Mouse (Mus musculus) C2C12 (cell line): Measurements from ENCODE around the gene Bag3.

Experiments
- CEBPB ChIP-seq: IDR thresholded peaks from one replicate; pipeline ENCODE4 v1.6.1; 2011; ENCODE audit warnings: low read depth, mild to moderate bottlenecking, control low read depth, moderate library complexity
- CTCF ChIP-seq: IDR thresholded peaks from one replicate; pipeline ENCODE4 v1.5.1; 2011; ENCODE audit not compliant: control insufficient read depth, insufficient read depth, insufficient read length
- MAX ChIP-seq: IDR thresholded peaks from one replicate; pipeline ENCODE4 v1.6.1; 2011; ENCODE audit warnings: mild to moderate bottlenecking, control low read depth
- MYOG ChIP-seq: IDR thresholded peaks from one replicate; pipeline ENCODE4 v1.6.1; 2011; ENCODE audit not compliant: control insufficient read depth, insufficient read length; ENCODE audit errors: extremely low read depth
- USF1 ChIP-seq: IDR thresholded peaks from one replicate; pipeline ENCODE4 v1.6.1; 2011; ENCODE audit warnings: low read depth, mild to moderate bottlenecking, control low read depth, moderate library complexity

GRCm38 (mm10) chr7:128544566-128545262 is 21.3 kb downstream of the Bag3 start:
- TF ChIP-seq CTCF (no peak), USF1 (no peak), MYOG (no peak), CEBPB (no peak), MAX (no peak)
